Mouse (Mus musculus) 3T3-L1 (cell line): ENCODE results near the gene Col5a3.
A peak's percentile ranks its signal among the peaks of the same experiment; 100 is the strongest.
"Not testable (repeated sequence)": the region's sequence is repeated elsewhere in the genome, so short reads cannot be mapped to it uniquely, and the experiment has no call there.

Experiments
- DNase-seq: peaks from one replicate; pipeline ENCODE4 v3.0.0-alpha.2; 2015; ENCODE audit warnings: low read depth, low spot score

Col5a3 gene

DNA sequence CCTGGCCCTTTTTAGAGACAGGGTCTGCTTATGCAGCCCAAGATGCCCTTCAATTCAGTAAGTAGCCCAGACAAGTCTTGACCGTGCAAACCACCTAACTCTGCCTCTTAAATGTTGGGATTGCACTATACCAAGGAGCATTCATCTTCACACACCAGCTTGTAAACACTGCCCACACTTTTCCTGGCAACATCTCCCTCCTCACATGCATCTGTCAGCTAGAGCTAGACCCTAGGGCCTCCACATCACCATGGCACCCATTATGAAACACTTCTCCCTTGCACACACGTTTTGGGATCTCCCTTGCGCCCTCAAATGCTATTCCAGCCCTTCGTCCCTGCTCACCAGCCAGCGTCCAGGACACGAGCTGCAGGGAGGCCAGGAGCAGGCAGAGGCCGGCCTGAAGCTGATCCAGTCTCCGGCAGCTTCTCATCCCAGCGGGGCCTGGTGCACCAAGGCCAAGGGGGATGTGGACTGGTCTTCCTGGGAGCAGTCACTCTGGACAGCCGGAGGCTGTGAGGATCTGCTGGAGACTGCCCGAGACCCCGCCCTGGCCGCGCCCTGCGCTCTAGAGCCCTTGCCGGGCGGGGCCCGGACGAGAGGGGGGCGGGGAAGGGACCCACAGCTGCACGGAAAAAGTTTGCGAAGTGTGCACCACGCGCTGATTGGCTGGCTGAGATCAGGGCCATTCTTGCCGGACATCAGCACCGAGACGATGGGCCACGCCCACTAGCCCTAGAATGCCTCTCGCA lies at the start of gene Col5a3:
TSS of gene Col5a3 (minus strand) at position 547 of the 752 bp plus-strand sequence.
- DNase-seq = peak; percentile 66

- DNase-seq = no peak
Observed at GRCm38 (mm10) chr9:20862225-20862624, 47.4 kb upstream of the Col5a3 start.

- no peak for DNase-seq
Observed at GRCm38 (mm10) chr9:20861821-20862220, 47.0 kb upstream of the Col5a3 start.

- no peak for DNase-seq
Observed at GRCm38 (mm10) chr9:20859926-20860325, 45.1 kb upstream of the Col5a3 start.

GRCm38 (mm10) chr9:20857131-20857530 lies 42.3 kb upstream of the Col5a3 start:
- DNase-seq = peak; percentile 77

- DNase-seq = no peak
Observed at GRCm38 (mm10) chr9:20850179-20850578, 35.3 kb upstream of the Col5a3 start.

DNA sequence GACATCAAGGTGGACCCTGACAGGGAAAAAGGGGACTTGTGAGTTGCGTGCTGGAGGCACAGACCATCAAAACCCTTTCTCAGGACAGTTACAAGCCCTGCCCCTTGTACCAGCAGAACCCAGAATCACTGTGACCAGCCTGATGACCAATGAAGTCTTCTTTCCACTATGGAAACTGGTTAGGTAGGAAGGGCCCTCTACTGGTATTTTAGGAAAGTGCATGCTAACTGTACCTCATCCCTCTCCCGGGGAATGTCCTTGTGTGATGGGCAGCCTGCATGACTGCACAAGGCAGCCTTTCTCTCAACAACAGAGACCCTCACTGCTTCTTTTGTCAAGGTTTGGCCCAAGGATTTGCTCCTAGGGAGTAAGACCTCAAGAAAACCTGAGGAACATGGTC lies 27.8 kb upstream of the Col5a3 start:
- peak; percentile 78 for DNase-seq

DNA sequence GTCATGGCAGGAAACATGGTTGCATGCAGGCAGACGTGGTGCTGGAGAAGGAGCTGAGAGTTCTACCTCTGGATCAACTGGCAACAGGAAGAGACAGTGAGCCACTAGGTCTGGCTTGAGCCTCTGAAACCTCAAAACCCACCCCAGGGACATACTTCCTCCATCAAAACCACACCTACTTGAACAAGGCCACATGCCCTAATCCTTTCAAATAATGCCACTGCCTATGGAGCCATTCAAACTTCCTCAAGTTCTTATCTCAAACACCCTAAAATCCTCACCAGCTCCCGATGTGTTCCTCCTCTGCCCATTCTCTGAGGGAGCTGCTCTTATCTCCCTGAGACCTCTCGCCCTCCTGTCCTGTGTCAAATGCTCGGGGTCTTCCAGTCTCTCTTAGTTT lies 27.3 kb upstream of the Col5a3 start:
- no peak for DNase-seq

DNA sequence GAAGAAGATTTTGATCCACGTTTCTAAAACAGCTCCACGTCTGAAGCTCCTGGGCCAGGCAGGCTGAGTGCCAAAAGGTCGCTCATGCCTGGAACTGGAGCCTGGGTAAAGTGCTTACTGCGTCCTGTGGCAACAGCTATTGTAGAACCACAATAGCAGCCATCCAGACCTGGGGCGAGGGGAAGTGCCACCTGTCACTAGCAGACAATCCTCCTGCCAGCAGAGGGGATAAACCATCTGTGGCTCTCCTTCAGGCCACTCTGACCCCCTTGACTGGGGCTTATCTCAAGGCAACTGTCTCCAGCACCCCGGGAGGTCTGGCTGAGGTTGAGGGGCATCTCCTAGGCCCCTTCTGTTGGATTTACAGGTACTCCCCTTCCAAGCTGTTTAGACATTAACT lies 24.1 kb upstream of the Col5a3 start:
- no peak for DNase-seq

- DNase-seq = no peak
Observed at GRCm38 (mm10) chr9:20837184-20837947, 22.5 kb upstream of the Col5a3 start.

GRCm38 (mm10) chr9:20835431-20835954 lies 20.6 kb upstream of the Col5a3 start:
- DNase-seq = not testable (repeated sequence)

DNA sequence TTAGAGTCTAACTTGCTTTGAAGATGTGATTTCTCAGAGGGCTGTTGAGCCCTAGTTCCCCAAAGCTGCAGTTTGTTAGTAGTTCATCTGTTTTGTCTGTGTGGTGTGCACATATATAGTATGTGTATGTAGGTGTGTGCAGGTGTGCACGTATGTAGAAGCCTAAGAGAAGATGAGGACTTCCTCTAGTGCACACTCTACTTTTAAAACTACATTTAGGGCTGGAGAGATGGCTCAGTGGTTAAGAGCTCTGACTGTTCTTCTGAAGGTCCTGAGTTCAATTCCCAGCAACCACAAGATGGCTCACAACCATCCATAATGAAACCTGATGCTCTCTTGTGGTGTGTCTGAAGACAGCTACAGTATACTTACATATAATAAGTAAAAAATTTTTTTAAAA lies 20.0 kb upstream of the Col5a3 start:
- DNase-seq = peak; percentile 63

- peak; percentile 97 for DNase-seq
Observed at GRCm38 (mm10) chr9:20830901-20831643, 16.2 kb upstream of the Col5a3 start.

DNA sequence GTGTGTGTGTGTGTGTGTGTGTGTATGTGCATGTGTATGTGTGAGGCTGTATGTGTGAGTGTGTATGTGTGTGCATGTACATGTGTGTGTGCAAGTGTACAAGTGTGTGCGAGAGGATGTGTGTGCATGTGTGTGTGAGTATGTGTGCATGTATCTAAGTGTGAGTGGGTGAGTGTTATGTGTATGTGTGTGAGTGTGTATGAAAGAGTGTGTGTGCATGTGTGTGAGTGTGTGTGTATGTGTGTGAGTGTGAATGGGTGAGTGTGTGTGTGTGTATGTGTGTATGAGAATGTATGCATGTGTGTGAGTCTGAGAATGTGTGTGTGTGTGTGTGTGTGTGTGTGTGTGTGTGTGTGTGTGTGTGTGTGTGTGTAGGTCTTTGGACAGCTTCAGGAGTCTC lies 13.3 kb upstream of the Col5a3 start:
- no peak for DNase-seq

DNA sequence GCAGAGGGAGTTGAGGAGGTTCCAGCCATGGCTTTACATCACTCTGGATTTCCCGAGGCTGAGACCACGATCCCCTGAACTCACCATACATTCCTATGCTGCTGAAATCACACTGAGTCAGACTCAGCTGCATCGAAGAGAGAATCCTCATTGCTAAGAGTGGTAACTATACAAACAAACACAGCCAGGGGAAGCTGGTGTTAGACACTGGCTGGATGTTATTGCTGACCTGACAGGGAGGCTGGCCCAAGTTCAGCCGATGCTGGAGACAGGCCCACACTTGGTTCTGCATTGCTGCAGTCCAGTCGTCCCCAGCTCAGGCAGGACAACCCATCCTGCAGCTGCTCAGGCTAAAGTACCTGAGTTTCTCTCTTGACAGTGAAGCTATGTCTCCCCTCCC lies 10.9 kb upstream of the Col5a3 start:
- peak; percentile 86 for DNase-seq

- peak; percentile 55 for DNase-seq
Observed at GRCm38 (mm10) chr9:20822821-20823220, 8.0 kb upstream of the Col5a3 start.

DNA sequence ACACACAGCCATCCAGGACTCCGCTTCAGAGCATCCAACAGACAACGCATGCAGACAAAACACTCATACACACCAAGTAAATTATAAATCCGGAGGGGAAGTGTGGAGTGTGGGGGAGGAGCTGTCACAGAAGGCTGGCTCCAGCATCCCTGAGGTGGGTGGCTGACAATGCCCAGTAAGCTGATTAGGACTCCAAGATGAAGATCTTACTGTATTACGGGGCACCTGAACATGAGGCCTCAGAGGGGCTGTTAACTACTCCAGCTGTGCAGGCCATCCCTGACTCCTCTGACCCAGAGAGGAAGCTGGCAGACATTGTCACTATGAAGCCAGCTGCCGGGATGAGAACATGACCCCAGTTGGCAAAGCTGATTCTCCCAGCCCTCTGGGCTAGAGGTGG lies 5.1 kb upstream of the Col5a3 start:
- no peak for DNase-seq

DNA sequence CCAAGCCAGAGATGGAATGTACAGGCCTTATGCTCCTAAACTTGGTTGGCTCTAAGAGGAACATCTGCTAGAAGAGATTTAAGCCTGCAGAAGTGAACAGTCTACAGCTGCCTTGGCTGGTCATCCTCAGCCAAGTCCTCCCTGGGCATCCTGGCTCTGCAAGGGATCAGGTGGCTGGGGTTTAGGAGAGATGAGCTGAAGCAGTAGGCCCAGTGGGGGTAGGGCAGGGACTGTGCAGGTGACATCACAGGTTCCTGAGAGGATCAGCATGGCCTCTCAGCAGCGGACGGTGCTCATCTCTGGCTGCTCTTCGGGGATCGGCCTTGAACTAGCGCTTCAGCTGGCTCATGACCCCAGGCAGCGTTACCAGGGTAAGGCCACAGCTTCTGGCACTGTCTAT lies 3.4 kb upstream of the Col5a3 start, which contains the start of gene Rdh8:
TSS of gene Rdh8 (plus strand) at position 268 of the 400 bp plus-strand sequence.
- DNase-seq = no peak

DNA sequence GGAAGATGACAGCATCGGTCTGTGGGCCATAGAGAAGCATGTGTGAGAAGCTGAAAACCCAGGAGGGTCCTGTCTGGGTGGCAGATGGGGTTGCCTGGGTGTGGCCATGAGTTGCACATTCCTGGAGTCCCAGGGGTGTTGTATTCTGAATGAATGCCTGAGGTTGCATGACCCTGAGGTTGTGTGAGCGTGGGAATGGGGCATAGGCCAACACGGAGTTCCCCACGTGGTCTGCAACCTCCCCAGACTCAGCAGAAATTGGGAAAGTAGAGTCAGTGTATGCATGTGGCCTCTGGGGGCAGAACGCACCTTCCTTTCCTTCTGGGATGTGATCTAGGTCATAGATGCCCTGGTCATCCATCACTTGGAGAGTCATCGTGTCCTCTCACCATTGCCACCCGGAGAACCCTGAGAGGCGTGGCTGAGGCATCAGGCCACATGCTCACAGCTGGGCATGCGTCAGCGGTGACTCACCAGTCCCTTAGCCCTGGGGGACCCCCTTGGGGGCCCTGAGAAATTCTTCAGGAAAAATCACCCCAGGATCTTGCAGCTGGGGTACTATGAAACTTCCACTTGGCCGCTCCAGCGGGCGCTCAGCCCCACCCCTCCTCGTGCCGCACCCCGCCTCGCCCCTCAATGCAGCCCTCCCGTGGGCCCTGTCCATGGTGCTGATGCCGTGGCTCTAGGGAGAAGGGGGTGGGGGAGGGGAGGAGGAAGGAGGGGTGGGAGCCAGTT lies 2.2 kb downstream of the Col5a3 start:
- peak; percentile 88 for DNase-seq

GRCm38 (mm10) chr9:20810773-20811172 lies 4.1 kb downstream of the Col5a3 start:
- DNase-seq = no peak

GRCm38 (mm10) chr9:20810271-20810670 lies 4.6 kb downstream of the Col5a3 start:
- peak; percentile 58 for DNase-seq
